Mouse (Mus musculus): Measurements from ENCODE around the gene Btbd6. TPM values are rescaled to one million over a fixed set of nuclear protein-coding genes. Genes with fewer than 3 reads are reported as not detected.

The Btbd6 gene
- total and polyA plus RNA-seq, 2 experiments from 2014 or later: 21.6 to 62.7 TPM

- WGBS: 33% methylated on average over 5 of the region's 5 CpGs
- DNase-seq (ENCODE audit: low spot score) (no peak), ATAC-seq (ENCODE audit: insufficient read depth, low read depth) (no peak)
- no peak overlapping the region for H3K4me2 ChIP-seq (ENCODE audit: low read depth, low read length)
- H3K27ac ChIP-seq (ENCODE audit: low read depth): no peak overlapping the region
- H3K4me1 ChIP-seq (ENCODE audit: control insufficient read depth, insufficient read depth): peaks cover 17% of the 10 kb centered on the region
- TF ChIP-seq EP300 (IDR thresholded peaks at IDR 0.05; ENCODE audit: low read depth) (no peak), CTCF (IDR thresholded peaks at IDR 0.05; ENCODE audit: low read depth) (no peak)
- no peak overlapping the region for H3K4me3 ChIP-seq (ENCODE audit: low read depth, low read length)
- H3K36me3 ChIP-seq (replicated peaks; ENCODE audit: control insufficient read depth, insufficient read depth, low read length): peaks cover 8% of the 10 kb centered on the region; the same call in 1 of the 2 replicates
- no peaks in the 10 kb centered on the region for H3K9me3 ChIP-seq (replicated peaks; ENCODE audit: control insufficient read depth, low read length)
- H3K9ac ChIP-seq (replicated peaks; ENCODE audit: low read depth, low read length): no peak overlapping the region
- H3K27me3 ChIP-seq (ENCODE audit: control insufficient read depth, insufficient read depth, low read length): no peaks in the 10 kb centered on the region
Observed at GRCm38 (mm10) chr12:113028067-113028466, 51.8 kb downstream of the Btbd6 start.

Other genes with a start within 250 kb of the Btbd6 start
- gene Pld4, start 215.8 kb upstream of the Btbd6 start, total RNA-seq (2014; rRNA removed; ENCODE audit: low replicate concordance): 6.8 and 7.2 TPM in 2 replicates
- 3.4 and 4.7 TPM in 2 replicates for gene Pld4, start 215.8 kb upstream of the Btbd6 start, polyA plus RNA-seq (2015; fragmentation: Nextera tagmentation; extraction: Ambion mirVana)
- gene Ahnak2, start 173.8 kb upstream of the Btbd6 start, total RNA-seq (2014; rRNA removed; ENCODE audit: low replicate concordance): 6.8 and 10.5 TPM in 2 replicates
- gene Ahnak2, start 173.8 kb upstream of the Btbd6 start, polyA plus RNA-seq (2015; fragmentation: Nextera tagmentation; extraction: Ambion mirVana): 2.3 and 2.4 TPM in 2 replicates
- 7.1 and 9.4 TPM in 2 replicates for gene Clba1, start 167.5 kb upstream of the Btbd6 start, total RNA-seq (2014; rRNA removed; ENCODE audit: low replicate concordance)
- gene Clba1, start 167.5 kb upstream of the Btbd6 start, polyA plus RNA-seq (2015; fragmentation: Nextera tagmentation; extraction: Ambion mirVana): 6.7 and 8.2 TPM in 2 replicates
- gene Cdca4, start 147.1 kb upstream of the Btbd6 start, total RNA-seq (2014; rRNA removed; ENCODE audit: low replicate concordance): 27.7 and 32.2 TPM in 2 replicates
- 18.6 and 19.1 TPM in 2 replicates for gene Cdca4, start 147.1 kb upstream of the Btbd6 start, polyA plus RNA-seq (2015; fragmentation: Nextera tagmentation; extraction: Ambion mirVana)
- 0.38 TPM in 1 of 2 replicates, not detected in the other for gene Gpr132, start 108.3 kb upstream of the Btbd6 start, total RNA-seq (2014; rRNA removed; ENCODE audit: low replicate concordance)
- 0.04 TPM in 1 of 2 replicates, not detected in the other for gene Gpr132, start 108.3 kb upstream of the Btbd6 start, polyA plus RNA-seq (2015; fragmentation: Nextera tagmentation; extraction: Ambion mirVana)
- 22.7 and 58.5 TPM in 2 replicates for gene Jag2, start 46.7 kb upstream of the Btbd6 start, total RNA-seq (2014; rRNA removed; ENCODE audit: low replicate concordance)
- gene Jag2, start 46.7 kb upstream of the Btbd6 start, polyA plus RNA-seq (2015; fragmentation: Nextera tagmentation; extraction: Ambion mirVana): 1.8 and 3.3 TPM in 2 replicates
- gene Nudt14, start 34.4 kb upstream of the Btbd6 start, total RNA-seq (2014; rRNA removed; ENCODE audit: low replicate concordance): 13.5 and 33.9 TPM in 2 replicates
- gene Nudt14, start 34.4 kb upstream of the Btbd6 start, polyA plus RNA-seq (2015; fragmentation: Nextera tagmentation; extraction: Ambion mirVana): 28.2 and 33.2 TPM in 2 replicates
- gene Brf1, start 24.2 kb downstream of the Btbd6 start, total RNA-seq (2014; rRNA removed; ENCODE audit: low replicate concordance): 26.0 and 51.9 TPM in 2 replicates
- 24.5 TPM in 2 replicates for gene Brf1, start 24.2 kb downstream of the Btbd6 start, polyA plus RNA-seq (2015; fragmentation: Nextera tagmentation; extraction: Ambion mirVana)
- 20.4 and 38.5 TPM in 2 replicates for gene Pacs2, start 38.0 kb downstream of the Btbd6 start, total RNA-seq (2014; rRNA removed; ENCODE audit: low replicate concordance)
- 4.3 and 5.1 TPM in 2 replicates for gene Pacs2, start 38.0 kb downstream of the Btbd6 start, polyA plus RNA-seq (2015; fragmentation: Nextera tagmentation; extraction: Ambion mirVana)
- not detected in 2 replicates for gene Tex22, start 98.0 kb downstream of the Btbd6 start, total RNA-seq (2014; rRNA removed; ENCODE audit: low replicate concordance)
- gene Tex22, start 98.0 kb downstream of the Btbd6 start, polyA plus RNA-seq (2015; fragmentation: Nextera tagmentation; extraction: Ambion mirVana): not detected in 2 replicates
- gene Mta1, start 121.8 kb downstream of the Btbd6 start, total RNA-seq (2014; rRNA removed; ENCODE audit: low replicate concordance): 26.3 and 32.0 TPM in 2 replicates
- 10.9 and 11.8 TPM in 2 replicates for gene Mta1, start 121.8 kb downstream of the Btbd6 start, polyA plus RNA-seq (2015; fragmentation: Nextera tagmentation; extraction: Ambion mirVana)
- 1,394 and 1,556 TPM in 2 replicates for gene Crip2, start 163.8 kb downstream of the Btbd6 start, total RNA-seq (2014; rRNA removed; ENCODE audit: low replicate concordance)
- gene Crip2, start 163.8 kb downstream of the Btbd6 start, polyA plus RNA-seq (2015; fragmentation: Nextera tagmentation; extraction: Ambion mirVana): 2,321 and 2,395 TPM in 2 replicates
- gene Crip1, start 169.8 kb downstream of the Btbd6 start, total RNA-seq (2014; rRNA removed; ENCODE audit: low replicate concordance): 286 and 487 TPM in 2 replicates
- gene Crip1, start 169.8 kb downstream of the Btbd6 start, polyA plus RNA-seq (2015; fragmentation: Nextera tagmentation; extraction: Ambion mirVana): 831 and 871 TPM in 2 replicates
- 6.7 and 16.5 TPM in 2 replicates for gene Tedc1, start 179.9 kb downstream of the Btbd6 start, total RNA-seq (2014; rRNA removed; ENCODE audit: low replicate concordance)
- 4.5 and 4.9 TPM in 2 replicates for gene Tedc1, start 179.9 kb downstream of the Btbd6 start, polyA plus RNA-seq (2015; fragmentation: Nextera tagmentation; extraction: Ambion mirVana)
- 0.97 and 4.8 TPM in 2 replicates for gene Tmem121, start 209.4 kb downstream of the Btbd6 start, total RNA-seq (2014; rRNA removed; ENCODE audit: low replicate concordance)
- gene Tmem121, start 209.4 kb downstream of the Btbd6 start, polyA plus RNA-seq (2015; fragmentation: Nextera tagmentation; extraction: Ambion mirVana): 1.2 TPM in 2 replicates

Measured in heart, postnatal 0 days (tissue).